Mouse (Mus musculus): ENCODE measurements around the gene Jade2. TPM values are rescaled to one million over a fixed set of nuclear protein-coding genes. Genes with fewer than 3 reads are reported as not detected.
"Not testable (repeated sequence)": the region's sequence is repeated elsewhere in the genome, so short reads cannot be mapped to it uniquely, and the experiment has no call there.

Jade2 gene
- polyA plus RNA-seq, 1 experiment from 2014 or later, result 1.0 TPM

DNA sequence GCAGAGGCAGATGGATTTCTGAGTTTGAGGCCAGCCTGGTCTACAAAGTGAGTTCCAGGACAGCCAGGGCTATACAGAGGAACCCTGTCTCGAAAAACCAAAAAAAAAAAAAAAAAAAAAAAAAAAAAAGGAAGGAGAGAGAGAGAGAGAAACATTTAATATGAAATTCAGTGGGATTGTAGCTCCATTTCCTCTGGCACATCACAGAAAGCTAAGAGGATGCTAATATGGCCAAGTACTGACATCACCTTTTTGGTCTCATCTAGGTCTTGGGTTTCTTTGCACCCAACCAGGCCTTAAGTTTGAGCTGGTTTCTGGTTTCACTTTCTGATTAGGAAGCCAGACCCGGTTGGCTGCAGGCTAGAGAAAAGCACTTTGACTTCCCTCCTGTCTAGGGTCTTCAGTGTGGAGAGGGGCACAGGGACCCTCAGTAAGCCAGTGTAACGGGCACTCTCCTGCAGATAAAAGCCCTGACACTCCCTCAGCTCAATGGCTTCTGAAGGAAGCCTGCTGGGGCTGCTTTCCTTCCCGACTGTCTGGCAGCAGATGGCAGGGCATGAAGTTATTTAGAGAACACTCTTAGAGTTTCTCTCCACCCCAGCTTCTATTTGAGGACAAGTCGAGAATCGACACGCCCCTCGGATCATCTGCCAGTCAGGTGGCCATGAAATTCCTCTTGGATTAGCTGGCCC lies 56.7 kb downstream of the Jade2 start:
- peaks cover 4% of the 10 kb centered on the region; the same call in 1 of the 2 replicates for H3K4me1 ChIP-seq
- no peaks in the 10 kb centered on the region for H3K36me3 ChIP-seq
- no peak overlapping the region for H3K4me3 ChIP-seq
- no peaks in the 10 kb centered on the region for H3K27me3 ChIP-seq
- WGBS, result 47% methylated on average over 8 of the region's 8 CpGs
- no peaks in the 10 kb centered on the region for H3K9me3 ChIP-seq (replicated peaks)
- no peak overlapping the region for H3K4me2 ChIP-seq (replicated peaks)
- ATAC-seq (ENCODE audit: low FRiP score), result no peak
- no peak overlapping the region for H3K27ac ChIP-seq
- H3K9ac ChIP-seq, result no peak overlapping the region

DNA sequence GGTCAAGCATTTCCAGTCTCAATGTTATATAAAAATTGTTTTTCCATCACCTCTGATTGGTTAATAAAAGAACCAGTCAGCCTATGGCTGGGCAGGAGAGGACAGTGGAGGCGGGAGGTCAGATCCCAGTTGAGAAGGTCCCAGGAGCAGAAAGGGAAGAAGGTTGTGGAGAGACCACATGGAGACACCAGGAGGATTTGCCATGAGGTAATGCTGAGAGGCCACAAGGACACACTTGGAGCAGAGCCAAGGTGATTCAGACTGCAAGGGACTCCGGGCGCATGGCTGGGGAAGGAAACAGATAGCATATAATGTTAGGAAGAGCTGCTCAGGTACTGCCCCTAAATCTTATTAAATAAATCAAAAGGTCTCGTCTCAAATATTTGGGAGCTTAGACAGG lies 61.2 kb downstream of the Jade2 start:
- no peak overlapping the region for H3K4me2 ChIP-seq (replicated peaks)
- peaks cover 14% of the 10 kb centered on the region for H3K36me3 ChIP-seq
- no peak for ATAC-seq (ENCODE audit: low FRiP score)
- WGBS, result 79% methylated on average over 4 of the region's 4 CpGs
- H3K4me3 ChIP-seq, result no peak overlapping the region
- no peak overlapping the region for H3K9ac ChIP-seq
- H3K27me3 ChIP-seq, result no peaks in the 10 kb centered on the region
- H3K9me3 ChIP-seq (replicated peaks), result no peaks in the 10 kb centered on the region
- H3K27ac ChIP-seq, result no peak overlapping the region
- H3K4me1 ChIP-seq, result no peaks in the 10 kb centered on the region

DNA sequence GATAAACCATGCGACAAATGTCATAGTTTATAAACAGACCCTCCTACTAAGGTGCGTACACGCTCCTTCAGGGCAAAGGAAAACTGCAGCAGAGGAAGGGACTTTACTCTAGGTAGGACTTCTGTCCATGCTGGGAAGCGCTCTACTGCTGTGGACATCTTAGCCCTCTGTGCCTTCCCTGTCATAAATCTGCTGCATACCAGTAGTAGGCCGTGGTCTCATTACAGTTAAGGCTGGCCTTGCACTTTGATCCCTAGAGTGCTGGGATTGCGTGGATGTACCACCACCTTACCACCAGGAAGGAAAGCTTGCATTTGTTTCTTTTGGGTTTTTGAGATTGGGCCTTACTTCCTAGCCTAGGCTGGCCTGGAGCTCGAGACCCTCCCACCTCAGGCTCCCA lies 66.8 kb downstream of the Jade2 start:
- ATAC-seq (ENCODE audit: low FRiP score), result no peak
- no peak overlapping the region for H3K27ac ChIP-seq
- H3K4me1 ChIP-seq, result no peaks in the 10 kb centered on the region
- no peak overlapping the region for H3K4me2 ChIP-seq (replicated peaks)
- no peaks in the 10 kb centered on the region for H3K27me3 ChIP-seq
- H3K9ac ChIP-seq, result no peak overlapping the region
- H3K9me3 ChIP-seq (replicated peaks), result no peaks in the 10 kb centered on the region
- peaks cover 53% of the 10 kb centered on the region for H3K36me3 ChIP-seq
- WGBS, result 97% methylated on average over 7 of the region's 7 CpGs
- no peak overlapping the region for H3K4me3 ChIP-seq

DNA sequence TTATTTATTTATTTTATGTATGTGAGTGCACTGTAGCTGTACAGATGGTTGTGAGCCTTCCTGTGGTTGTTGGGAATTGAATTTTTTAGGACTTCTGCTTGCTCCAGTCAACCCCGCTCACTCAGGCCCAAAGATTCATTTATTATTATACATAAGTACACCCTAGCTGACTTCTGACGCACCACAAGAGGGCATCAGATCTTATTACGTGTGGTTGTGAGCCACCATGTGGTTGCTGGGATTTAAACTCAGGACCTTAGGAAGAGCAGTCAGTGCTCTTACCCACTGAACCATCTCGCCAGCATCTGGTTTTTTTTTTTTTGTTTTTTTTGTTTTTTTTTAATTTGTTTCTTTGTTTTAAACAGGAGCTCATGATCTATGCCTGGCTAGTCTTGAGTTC lies 67.7 kb downstream of the Jade2 start:
- 86% methylated on average over 4 of the region's 4 CpGs for WGBS
- H3K4me1 ChIP-seq; ATAC-seq (ENCODE audit: low FRiP score); H3K4me3 ChIP-seq; H3K27me3 ChIP-seq; H3K4me2 ChIP-seq (replicated peaks); H3K9me3 ChIP-seq (replicated peaks); H3K9ac ChIP-seq; H3K27ac ChIP-seq: not testable (repeated sequence)
- H3K36me3 ChIP-seq, result peaks cover 56% of the 10 kb centered on the region

DNA sequence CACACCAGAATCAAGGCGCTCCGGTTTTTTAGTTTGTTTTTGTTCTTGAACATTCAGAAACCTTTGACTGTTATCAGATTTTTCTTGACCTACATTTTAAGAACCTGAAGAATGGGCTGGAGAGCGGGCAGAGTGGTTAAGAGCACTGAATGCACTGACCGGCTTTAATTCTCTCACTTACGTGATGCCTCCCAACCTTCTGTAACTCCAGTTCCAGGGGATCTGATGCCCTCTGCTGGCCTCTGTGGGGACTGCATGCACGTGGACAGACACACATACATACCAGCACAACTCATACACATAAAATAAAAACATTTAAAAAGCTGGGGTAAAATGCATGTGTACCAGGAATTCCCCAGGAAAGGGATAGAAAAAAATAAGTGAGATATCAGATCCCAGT lies 71.5 kb downstream of the Jade2 start:
- Histone ChIP-seq H3K27ac (no peak overlapping the region), H3K36me3 (peaks cover 66% of the 10 kb centered on the region), H3K4me1 (no peaks in the 10 kb centered on the region), H3K27me3 (no peaks in the 10 kb centered on the region), H3K4me3 (no peak overlapping the region), H3K4me2 (replicated peaks) (no peak overlapping the region), H3K9ac (no peak overlapping the region), H3K9me3 (replicated peaks) (no peaks in the 10 kb centered on the region)
- no peak for ATAC-seq (ENCODE audit: low FRiP score)
- WGBS, result 90% methylated on average over 6 of the region's 6 CpGs

DNA sequence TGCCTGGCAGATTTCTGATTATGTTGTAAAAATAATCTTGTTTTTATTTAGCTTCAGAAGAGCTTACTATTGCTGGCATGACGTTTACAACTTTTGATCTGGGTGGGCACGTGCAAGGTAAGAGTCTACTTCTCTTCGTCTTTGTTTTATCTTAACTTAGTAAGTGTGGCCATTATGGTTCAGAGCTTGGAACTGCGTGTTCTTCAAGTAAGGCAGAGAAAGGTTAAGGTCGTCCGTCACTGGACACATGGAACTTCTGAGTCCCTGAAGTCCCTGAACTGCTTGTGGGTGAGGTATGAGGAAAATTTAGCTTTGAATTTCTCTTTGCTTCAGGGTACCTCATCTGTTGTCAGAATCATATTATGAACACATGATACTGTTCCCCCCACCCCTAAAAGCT lies 74.7 kb downstream of the Jade2 start:
- no peaks in the 10 kb centered on the region for H3K9me3 ChIP-seq (replicated peaks)
- no peak overlapping the region for H3K4me2 ChIP-seq (replicated peaks)
- 91% methylated on average over 6 of the region's 6 CpGs for WGBS
- no peaks in the 10 kb centered on the region for H3K4me1 ChIP-seq
- H3K9ac ChIP-seq, result no peak overlapping the region
- no peak for ATAC-seq (ENCODE audit: low FRiP score)
- H3K27me3 ChIP-seq, result no peaks in the 10 kb centered on the region
- no peak overlapping the region for H3K4me3 ChIP-seq
- H3K36me3 ChIP-seq, result peaks cover 58% of the 10 kb centered on the region
- no peak overlapping the region for H3K27ac ChIP-seq

DNA sequence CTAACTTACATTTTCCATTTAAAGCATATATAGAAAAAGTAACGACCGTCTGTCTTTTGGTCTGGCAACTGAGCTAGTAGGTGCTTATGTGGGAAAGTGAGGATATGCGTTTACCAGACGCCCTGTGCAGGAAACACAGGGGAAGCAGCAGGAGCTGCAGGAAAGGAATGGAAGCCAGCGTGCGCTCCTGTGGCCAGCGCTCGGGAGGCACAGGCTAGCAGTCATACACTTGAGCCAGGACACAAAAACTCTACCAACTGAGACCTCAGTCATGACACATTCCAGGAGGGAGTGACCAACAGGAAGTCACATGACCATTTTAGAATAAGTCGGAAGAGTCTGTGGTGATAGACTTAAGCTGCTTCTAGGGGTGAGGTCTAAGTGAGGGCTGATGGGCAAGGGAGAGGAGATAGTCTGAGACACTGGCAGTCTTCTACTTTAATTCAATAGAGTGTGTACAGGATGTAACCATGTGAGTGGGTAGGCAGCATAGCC lies 76.6 kb downstream of the Jade2 start:
- peaks cover 46% of the 10 kb centered on the region for H3K36me3 ChIP-seq
- ATAC-seq (ENCODE audit: low FRiP score), result no peak
- 91% methylated on average over 9 of the region's 9 CpGs for WGBS

DNA sequence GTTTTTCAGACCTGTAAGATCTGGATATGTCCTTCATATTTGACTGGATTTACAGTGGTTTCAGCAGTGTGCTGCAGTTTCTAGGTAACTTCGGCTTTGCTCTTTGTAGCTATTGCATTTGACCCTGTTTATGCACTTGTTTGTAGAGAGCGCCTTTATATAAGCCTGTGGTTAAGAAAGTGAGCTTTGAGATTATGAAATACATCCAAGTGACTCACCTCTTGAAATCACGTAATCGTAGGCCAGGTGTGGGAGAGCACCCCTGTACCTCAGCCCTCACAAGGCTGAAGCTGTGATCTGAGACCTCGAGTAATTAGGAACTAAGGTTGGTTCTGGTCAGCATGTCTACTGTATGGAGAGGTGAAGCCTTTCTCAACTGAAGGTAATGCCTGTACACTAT lies 80.0 kb downstream of the Jade2 start:
- Histone ChIP-seq H3K4me3 (no peak overlapping the region), H3K9ac (no peak overlapping the region), H3K36me3 (peaks cover 28% of the 10 kb centered on the region), H3K9me3 (replicated peaks) (no peaks in the 10 kb centered on the region), H3K27me3 (no peaks in the 10 kb centered on the region), H3K4me1 (no peaks in the 10 kb centered on the region), H3K4me2 (replicated peaks) (no peak overlapping the region), H3K27ac (no peak overlapping the region)
- no peak for ATAC-seq (ENCODE audit: low FRiP score)
- 93% methylated on average over 5 of the region's 5 CpGs for WGBS

More for the DNA sequence above, 76.6 kb downstream of the Jade2 start:
- H3K4me1 ChIP-seq, result no peaks in the 10 kb centered on the region
- no peaks in the 10 kb centered on the region for H3K9me3 ChIP-seq (replicated peaks)
- no peak overlapping the region for H3K27ac ChIP-seq
- no peaks in the 10 kb centered on the region for H3K27me3 ChIP-seq
- H3K9ac ChIP-seq, result no peak overlapping the region
- no peak overlapping the region for H3K4me2 ChIP-seq (replicated peaks)
- no peak overlapping the region for H3K4me3 ChIP-seq

DNA sequence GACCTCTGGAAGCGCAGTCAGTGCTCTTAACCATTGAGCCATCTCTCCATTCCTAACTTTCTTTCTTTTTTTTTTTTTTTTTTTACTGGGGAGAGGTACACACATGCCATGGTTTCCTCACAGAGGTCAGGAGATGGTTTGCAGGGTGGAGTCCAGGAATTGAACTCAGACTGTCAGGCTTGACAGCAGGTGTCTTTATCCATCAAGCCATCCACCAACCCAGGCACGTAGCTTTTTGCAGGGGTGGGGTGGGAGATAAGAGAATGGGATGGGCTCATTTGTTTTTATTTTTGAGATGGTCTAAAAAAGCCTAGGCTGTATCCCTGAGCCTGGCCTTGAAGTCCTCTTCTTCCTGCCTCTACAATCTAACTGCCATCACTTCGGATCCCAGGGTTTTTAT lies 81.9 kb downstream of the Jade2 start:
- Histone ChIP-seq H3K27me3 (no peaks in the 10 kb centered on the region), H3K4me1 (no peaks in the 10 kb centered on the region), H3K4me2 (replicated peaks) (no peak overlapping the region), H3K9ac (no peak overlapping the region), H3K36me3 (peaks cover 10% of the 10 kb centered on the region), H3K27ac (no peak overlapping the region), H3K4me3 (no peak overlapping the region), H3K9me3 (replicated peaks) (no peaks in the 10 kb centered on the region)
- ATAC-seq (ENCODE audit: low FRiP score), result no peak
- 90% methylated on average over 3 of the region's 3 CpGs for WGBS

DNA sequence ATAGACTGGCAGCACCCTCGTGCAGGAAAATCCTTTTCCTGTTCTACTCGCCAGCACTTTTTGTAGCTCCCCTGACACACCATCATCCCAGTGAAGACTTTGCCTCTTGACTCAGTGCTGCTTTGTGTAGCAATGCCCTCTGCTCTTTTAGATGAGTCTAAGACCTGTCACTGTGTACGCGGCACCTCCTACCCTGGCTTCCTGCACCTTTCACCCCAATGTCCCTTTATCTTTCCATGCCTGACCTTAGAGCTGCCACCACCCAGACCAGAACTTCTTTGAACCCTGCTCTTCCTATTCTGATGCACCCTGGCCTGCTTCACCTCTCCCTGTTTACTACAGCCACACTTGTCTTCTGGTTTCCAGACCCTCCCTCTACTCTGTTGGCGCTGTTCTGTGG lies 89.2 kb downstream of the Jade2 start:
- Histone ChIP-seq H3K9ac (no peak overlapping the region), H3K27me3 (no peaks in the 10 kb centered on the region)
- 77% methylated on average over 5 of the region's 5 CpGs for WGBS

DNA sequence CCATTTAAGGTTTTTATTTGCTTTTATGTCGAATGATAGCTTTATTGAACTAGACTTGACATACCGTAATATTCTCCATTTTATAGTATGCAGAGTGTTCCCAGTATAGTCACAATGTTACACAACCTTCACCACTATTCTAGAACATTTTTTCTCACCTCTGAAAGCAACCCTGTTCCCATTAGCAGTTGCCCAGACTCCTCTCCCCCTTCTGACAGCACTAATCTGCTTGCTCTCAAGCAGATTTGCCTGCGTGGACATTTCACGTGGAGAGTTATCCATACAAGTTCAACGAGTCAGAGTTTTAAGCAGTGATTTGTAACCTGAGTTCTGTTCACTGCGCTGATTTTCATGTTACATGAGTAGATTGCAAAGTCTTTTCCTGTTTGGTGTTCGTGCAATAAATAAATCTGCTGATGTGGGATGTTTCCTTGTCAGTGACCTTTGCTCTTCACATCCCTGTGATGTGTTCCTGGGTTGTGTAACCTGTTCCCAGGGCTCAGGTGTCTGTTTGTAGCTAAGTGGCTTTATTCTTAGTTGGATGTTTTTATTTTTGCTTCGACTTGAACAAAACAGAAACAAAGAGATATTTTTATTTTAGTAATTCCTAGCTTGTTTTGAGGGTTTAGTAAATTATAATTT lies 89.8 kb downstream of the Jade2 start:
- 88% methylated on average over 8 of the region's 8 CpGs for WGBS
- Histone ChIP-seq H3K4me2 (replicated peaks) (no peak overlapping the region), H3K27me3 (no peaks in the 10 kb centered on the region; the same call in 1 of the 2 replicates), H3K4me1 (peaks cover 12% of the 10 kb centered on the region), H3K9me3 (replicated peaks) (no peaks in the 10 kb centered on the region), H3K4me3 (no peak overlapping the region), H3K27ac (no peak overlapping the region), H3K36me3 (no peaks in the 10 kb centered on the region), H3K9ac (no peak overlapping the region)
- no peak for ATAC-seq (ENCODE audit: low FRiP score)

More for the DNA sequence above, 89.2 kb downstream of the Jade2 start:
- Histone ChIP-seq H3K4me3 (no peak overlapping the region), H3K4me2 (replicated peaks) (no peak overlapping the region), H3K27ac (no peak overlapping the region), H3K9me3 (replicated peaks) (no peaks in the 10 kb centered on the region), H3K4me1 (peaks cover 10% of the 10 kb centered on the region), H3K36me3 (no peaks in the 10 kb centered on the region)
- ATAC-seq (ENCODE audit: low FRiP score), result no peak

DNA sequence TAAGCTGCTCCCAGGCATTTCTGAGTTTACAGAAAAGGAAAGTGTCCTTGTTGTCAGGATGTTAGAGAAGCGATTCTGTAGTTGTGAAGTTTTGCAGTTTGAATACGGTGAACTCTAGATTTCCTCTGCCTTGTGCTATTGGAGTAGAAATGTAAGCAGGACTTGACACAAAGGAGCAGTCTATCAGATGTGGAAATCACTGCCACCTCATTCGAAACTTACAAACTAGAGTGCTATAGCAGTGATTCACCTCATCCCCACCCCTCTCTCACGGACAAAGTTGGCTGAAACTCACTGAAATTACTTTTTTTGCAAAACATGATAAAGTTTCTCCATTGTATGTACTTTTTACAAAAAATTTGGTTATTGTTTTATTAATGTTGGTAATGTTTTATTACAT lies 92.6 kb downstream of the Jade2 start:
- H3K4me3 ChIP-seq, result peak overlapping the region; percentile 88; the same call in 1 of the 2 replicates
- 91% methylated on average over 4 of the region's 4 CpGs for WGBS

DNA sequence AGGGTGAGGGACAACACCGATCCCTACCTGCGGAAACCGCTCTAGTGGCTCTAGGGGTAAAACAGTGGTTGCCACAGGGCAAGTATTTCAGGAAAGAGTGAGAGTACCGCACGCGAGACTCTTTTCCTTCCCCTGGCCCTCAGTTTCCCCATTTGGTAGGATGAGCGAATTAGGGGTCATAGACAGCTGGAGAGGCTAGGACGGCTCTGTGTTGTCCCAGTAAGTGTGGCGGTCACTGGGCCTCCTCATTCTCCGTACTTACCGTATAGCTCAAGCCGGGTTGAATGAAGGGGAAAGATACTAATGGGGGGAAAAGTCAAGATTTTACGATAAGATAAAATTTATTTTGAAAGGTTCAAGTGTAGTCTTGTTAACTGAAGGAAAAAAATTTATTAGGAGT lies 93.5 kb downstream of the Jade2 start:
- peaks cover 4% of the 10 kb centered on the region for H3K27me3 ChIP-seq
- peak overlapping the region; percentile 86 for H3K9ac ChIP-seq
- 7% methylated on average over 13 of the region's 13 CpGs for WGBS
- peak overlapping the region; percentile 88 for H3K4me3 ChIP-seq
- no peak overlapping the region for H3K27ac ChIP-seq
- no peaks in the 10 kb centered on the region for H3K36me3 ChIP-seq
- H3K4me2 ChIP-seq (replicated peaks), result peak overlapping the region; percentile 94
- peak; percentile 50; the same call in 1 of the 2 replicates for ATAC-seq (ENCODE audit: low FRiP score)
- peaks cover 12% of the 10 kb centered on the region for H3K4me1 ChIP-seq
- H3K9me3 ChIP-seq (replicated peaks), result no peaks in the 10 kb centered on the region

More for the DNA sequence above, 92.6 kb downstream of the Jade2 start:
- peaks cover 4% of the 10 kb centered on the region for H3K27me3 ChIP-seq
- H3K4me1 ChIP-seq, result peaks cover 12% of the 10 kb centered on the region
- H3K36me3 ChIP-seq, result no peaks in the 10 kb centered on the region
- H3K9ac ChIP-seq, result no peak overlapping the region
- H3K4me2 ChIP-seq (replicated peaks), result peak overlapping the region; percentile 94
- ATAC-seq (ENCODE audit: low FRiP score), result no peak
- no peaks in the 10 kb centered on the region for H3K9me3 ChIP-seq (replicated peaks)
- H3K27ac ChIP-seq, result no peak overlapping the region
